Mouse (Mus musculus): Measurements from ENCODE around the gene B3gnt3. TPM values are rescaled to one million over a fixed set of nuclear protein-coding genes. Genes with fewer than 3 reads are reported as not detected.

Gene B3gnt3
- polyA plus RNA-seq, 1 experiment: 4.8 TPM

DNA sequence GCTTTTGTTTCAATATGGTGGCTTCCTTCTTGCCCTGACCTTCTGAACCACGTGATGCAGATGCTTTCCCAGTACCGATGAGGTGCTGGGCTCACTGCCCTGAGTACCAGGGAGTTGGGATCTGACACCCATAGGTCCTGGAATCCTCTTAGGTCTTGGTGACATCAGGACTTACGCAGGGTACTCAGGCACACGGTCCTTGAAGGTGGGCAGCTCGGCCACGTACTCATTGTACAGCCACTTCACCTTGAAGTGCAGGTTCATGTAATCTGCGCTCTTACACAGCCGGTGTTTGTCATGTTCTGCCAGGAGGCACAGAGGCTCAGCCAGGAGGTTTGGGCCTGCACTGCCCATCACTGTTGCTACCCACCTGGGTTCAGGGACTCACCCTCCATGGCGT, 56.1 kb downstream of the B3gnt3 start:
- DNase-seq (ENCODE audit: low spot score): no peak

Other genes with a start within 250 kb of the B3gnt3 start
- 43.8 and 49.5 TPM in 2 replicates for gene Abhd8, start 238.1 kb downstream of the B3gnt3 start, polyA plus RNA-seq (2012; rRNA removed)
- gene Mrpl34, start 236.8 kb downstream of the B3gnt3 start, polyA plus RNA-seq (2012; rRNA removed): 38.5 and 45.3 TPM in 2 replicates
- gene Dda1, start 232.6 kb downstream of the B3gnt3 start, polyA plus RNA-seq (2012; rRNA removed): 56.7 and 67.3 TPM in 2 replicates
- gene Ano8, start 215.8 kb downstream of the B3gnt3 start, polyA plus RNA-seq (2012; rRNA removed): 22.1 and 23.9 TPM in 2 replicates
- gene Gtpbp3, start 213.7 kb downstream of the B3gnt3 start, polyA plus RNA-seq (2012; rRNA removed): 21.9 and 25.5 TPM in 2 replicates
- 59.3 and 67.0 TPM in 2 replicates for gene Plvap, start 190.0 kb downstream of the B3gnt3 start, polyA plus RNA-seq (2012; rRNA removed)
- gene Ccdc194, start 176.1 kb downstream of the B3gnt3 start, polyA plus RNA-seq (2012; rRNA removed): 0.12 TPM in 2 replicates
- 110 and 117 TPM in 2 replicates for gene Bst2, start 164.3 kb downstream of the B3gnt3 start, polyA plus RNA-seq (2012; rRNA removed)
- gene Mvb12a, start 158.9 kb downstream of the B3gnt3 start, polyA plus RNA-seq (2012; rRNA removed): 96.1 and 115 TPM in 2 replicates
- gene Tmem221, start 142.9 kb downstream of the B3gnt3 start, polyA plus RNA-seq (2012; rRNA removed): 2.3 and 3.0 TPM in 2 replicates
- 0.01 and 0.04 TPM in 2 replicates for gene Nxnl1, start 135.2 kb downstream of the B3gnt3 start, polyA plus RNA-seq (2012; rRNA removed)
- gene Slc27a1, start 132.9 kb downstream of the B3gnt3 start, polyA plus RNA-seq (2012; rRNA removed): 57.3 and 63.8 TPM in 2 replicates
- 41.7 and 60.4 TPM in 2 replicates for gene Pgls, start 109.6 kb downstream of the B3gnt3 start, polyA plus RNA-seq (2012; rRNA removed)
- gene Fam129c, start 104.1 kb downstream of the B3gnt3 start, polyA plus RNA-seq (2012; rRNA removed): 3.1 and 3.7 TPM in 2 replicates
- gene Colgalt1, start 90.8 kb downstream of the B3gnt3 start, polyA plus RNA-seq (2012; rRNA removed): 124 and 144 TPM in 2 replicates
- gene Unc13a, start 30.0 kb downstream of the B3gnt3 start, polyA plus RNA-seq (2012; rRNA removed): 0.44 and 0.47 TPM in 2 replicates
- 14.9 and 17.1 TPM in 2 replicates for gene Jak3, start 25.5 kb downstream of the B3gnt3 start, polyA plus RNA-seq (2012; rRNA removed)
- gene Insl3, start 12.6 kb downstream of the B3gnt3 start, polyA plus RNA-seq (2012; rRNA removed): 7.7 and 11.7 TPM in 2 replicates
- gene Fcho1, start 23.9 kb upstream of the B3gnt3 start, polyA plus RNA-seq (2012; rRNA removed): 4.5 and 5.3 TPM in 2 replicates
- 2.0 and 2.7 TPM in 2 replicates for gene Zfp709, start 180.2 kb upstream of the B3gnt3 start, polyA plus RNA-seq (2012; rRNA removed)
- 2.1 and 2.6 TPM in 2 replicates for gene Zfp882, start 206.8 kb upstream of the B3gnt3 start, polyA plus RNA-seq (2012; rRNA removed)
- gene Zfp617, start 206.8 kb upstream of the B3gnt3 start, polyA plus RNA-seq (2012; rRNA removed): 17.0 and 20.5 TPM in 2 replicates
- 18.9 and 21.7 TPM in 2 replicates for gene Zfp961, start 249.2 kb upstream of the B3gnt3 start, polyA plus RNA-seq (2012; rRNA removed)